Mouse (Mus musculus) bone marrow macrophage, adult 2 months (primary cell): ENCODE data around the gene Timm17b. TPM values are rescaled to one million over a fixed set of nuclear protein-coding genes. Genes with fewer than 3 reads are reported as not detected.

Experiments used
- H3K27ac ChIP-seq: 2 replicates; pipeline ENCODE4 v1.5.1; 2012; ENCODE audit warnings: low read depth, low read length; ENCODE audit not compliant: insufficient read depth
- H3K4me1 ChIP-seq: 2 replicates; pipeline ENCODE4 v1.6.1; 2012; ENCODE audit warnings: low read length; ENCODE audit not compliant: control insufficient read depth, insufficient read depth
- H3K4me3 ChIP-seq: 2 replicates; pipeline ENCODE4 v1.5.1; 2012; ENCODE audit warnings: mild to moderate bottlenecking, low read length, moderate library complexity; ENCODE audit not compliant: insufficient read depth
- CTCF ChIP-seq: IDR thresholded peaks from 2 replicates; pipeline ENCODE4 v1.5.1; 2012; ENCODE audit warnings: low read depth, mild to moderate bottlenecking, low read length, moderate library complexity
- POLR2A ChIP-seq: IDR thresholded peaks from 2 replicates; pipeline ENCODE4 v1.6.1; 2012; ENCODE audit warnings: mild to moderate bottlenecking, low read depth, low read length, borderline replicate concordance
- polyA plus RNA-seq: library from polyadenylated mRNA; stranded (reverse); fragments of >200 nt; gene quantifications from 2 replicates; pipeline ENCODE4 v1.2.4, GENCODE M21; 2012; ENCODE audit not compliant: missing spikeins, insufficient read depth, insufficient read length

The Timm17b gene
- polyA plus RNA-seq, 1 experiment, result 33.4 TPM

GRCm38 (mm10) chrX:7950091-7950490 is 50.9 kb downstream of the Timm17b start:
- peaks cover 4% of the 10 kb centered on the region for H3K4me1 ChIP-seq
- TF ChIP-seq CTCF (no peak), POLR2A (no peak)
- H3K27ac ChIP-seq, result no peak overlapping the region

More at GRCm38 (mm10) chrX:7950091-7950490, 50.9 kb downstream of the Timm17b start:
- H3K4me3 ChIP-seq, result no peak overlapping the region

Other genes starting within 250 kb of the Timm17b start
- 9.3 and 10.0 TPM in 2 replicates for gene Prickle3, start 242.1 kb upstream of the Timm17b start, polyA plus RNA-seq
- gene Plp2, start 228.0 kb upstream of the Timm17b start, polyA plus RNA-seq, result 448 and 491 TPM in 2 replicates
- gene Magix, start 218.1 kb upstream of the Timm17b start, polyA plus RNA-seq, result not detected in 2 replicates
- 27.2 and 28.7 TPM in 2 replicates for gene Gpkow, start 202.2 kb upstream of the Timm17b start, polyA plus RNA-seq
- gene Wdr45, start 185.0 kb upstream of the Timm17b start, polyA plus RNA-seq, result 61.9 and 68.8 TPM in 2 replicates
- not detected in 2 replicates for gene Gm45208, start 177.1 kb upstream of the Timm17b start, polyA plus RNA-seq
- gene Praf2, start 170.9 kb upstream of the Timm17b start, polyA plus RNA-seq, result 17.7 and 19.1 TPM in 2 replicates
- gene Ccdc120, start 148.5 kb upstream of the Timm17b start, polyA plus RNA-seq, result 0.75 and 1.9 TPM in 2 replicates
- 137 and 141 TPM in 2 replicates for gene Tfe3, start 136.8 kb upstream of the Timm17b start, polyA plus RNA-seq
- gene Gripap1, start 109.6 kb upstream of the Timm17b start, polyA plus RNA-seq, result 94.8 and 103 TPM in 2 replicates
- 0.35 and 0.56 TPM in 2 replicates for gene Kcnd1, start 77.1 kb upstream of the Timm17b start, polyA plus RNA-seq
- 113 and 115 TPM in 2 replicates for gene Otud5, start 58.0 kb upstream of the Timm17b start, polyA plus RNA-seq
- 8.6 and 11.4 TPM in 2 replicates for gene Pim2, start 21.1 kb upstream of the Timm17b start, polyA plus RNA-seq
- gene Slc35a2, start 15.3 kb upstream of the Timm17b start, polyA plus RNA-seq, result 28.0 and 36.2 TPM in 2 replicates
- 62.2 and 63.4 TPM in 2 replicates for gene Pqbp1, start 88 bp upstream of the Timm17b start, polyA plus RNA-seq
- gene Gm10491, start 8.5 kb downstream of the Timm17b start, polyA plus RNA-seq, result not detected in 2 replicates
- gene Gm10490, start 10.2 kb downstream of the Timm17b start, polyA plus RNA-seq, result not detected in 2 replicates
- not detected in 2 replicates for gene Pcsk1n, start 20.5 kb downstream of the Timm17b start, polyA plus RNA-seq
- not detected in 2 replicates for gene Eras, start 29.2 kb downstream of the Timm17b start, polyA plus RNA-seq
- 16.0 and 16.9 TPM in 2 replicates for gene Hdac6, start 48.5 kb downstream of the Timm17b start, polyA plus RNA-seq
- not detected in 2 replicates for gene Gata1, start 78.7 kb downstream of the Timm17b start, polyA plus RNA-seq
- gene Glod5, start 119.1 kb downstream of the Timm17b start, polyA plus RNA-seq, result not detected in 2 replicates
- 23.6 and 27.3 TPM in 2 replicates for gene Suv39h1, start 175.4 kb downstream of the Timm17b start, polyA plus RNA-seq
- 82.7 and 86.3 TPM in 2 replicates for gene Was, start 191.1 kb downstream of the Timm17b start, polyA plus RNA-seq
- 59.1 and 61.3 TPM in 2 replicates for gene Wdr13, start 233.5 kb downstream of the Timm17b start, polyA plus RNA-seq
- gene Rbm3, start 246.5 kb downstream of the Timm17b start, polyA plus RNA-seq, result 290 and 322 TPM in 2 replicates